Mouse (Mus musculus) heart, embryonic 16.5 days (tissue): ENCODE data around the gene Rgs7. TPM values are rescaled to one million over a fixed set of nuclear protein-coding genes. Genes with fewer than 3 reads are reported as not detected.

Experiments used
- ATAC-seq: fragments of 200-750 bp; cut with Nextera tagmentation; replicated peaks from 2 replicates; pipeline ENCODE4 v1.8.0; 2017; ENCODE audit warnings: moderate number of reproducible peaks; ENCODE audit not compliant: insufficient read depth, low FRiP score; ENCODE audit errors: extremely low read depth
- H3K27ac ChIP-seq: fragments of 300-500 bp; sonication (generic); 2 replicates; pipeline ENCODE4 v1.5.1; 2014; ENCODE audit warnings: mild to moderate bottlenecking, low read length, control low read depth, moderate library complexity
- H3K27me3 ChIP-seq: fragments of 300-500 bp; sonication (generic); 2 replicates; pipeline ENCODE4 v1.6.1; 2014; ENCODE audit warnings: low read length, mixed read lengths; ENCODE audit not compliant: control insufficient read depth, insufficient read depth
- H3K36me3 ChIP-seq: fragments of 300-500 bp; sonication (generic); 2 replicates; pipeline ENCODE4 v1.6.1; 2014; ENCODE audit not compliant: control insufficient read depth, insufficient read depth
- H3K4me1 ChIP-seq: fragments of 300-500 bp; sonication (generic); 2 replicates; pipeline ENCODE4 v1.6.1; 2014; ENCODE audit warnings: low read length, mixed read lengths; ENCODE audit not compliant: control insufficient read depth, insufficient read depth
- H3K4me2 ChIP-seq: fragments of 300-500 bp; sonication (generic); 2 replicates; pipeline ENCODE4 v1.6.1; 2014; ENCODE audit warnings: low read depth, mild to moderate bottlenecking, control low read depth, low read length
- H3K4me3 ChIP-seq: fragments of 300-500 bp; sonication (generic); 2 replicates; pipeline ENCODE4 v1.5.1; 2014; ENCODE audit warnings: mild to moderate bottlenecking, control low read depth, low read length
- H3K9ac ChIP-seq: fragments of 300-500 bp; sonication (generic); 2 replicates; pipeline ENCODE4 v1.6.1; 2014; ENCODE audit warnings: low read length, control low read depth
- H3K9me3 ChIP-seq: fragments of 300-500 bp; sonication (generic); replicated peaks from 2 replicates; pipeline ENCODE4 v1.6.1; 2016; ENCODE audit warnings: low read length; ENCODE audit not compliant: control insufficient read depth
- WGBS: fragments of 180-500 bp; shearing (Covaris S2); extraction: QIAGEN DNeasy Blood & Tissue Kit; methylation state at CpG from one replicate; pipeline ENCODE4 v1.1.7; 2014; 5-methylcytosine and 5-hydroxymethylcytosine counted together
- polyA plus RNA-seq: library from polyadenylated mRNA; unstranded; fragments of >200 nt; fragmentation: Nextera tagmentation; extraction: Ambion mirVana; gene quantifications from 2 replicates; pipeline ENCODE4 v1.2.1, GENCODE M21; 2015

Gene Rgs7
- polyA plus RNA-seq, 1 experiment from 2014 or later = 0.41 TPM

- Histone ChIP-seq H3K27me3 (no peaks in the 10 kb centered on the region), H3K27ac (no peak overlapping the region), H3K9me3 (no peaks in the 10 kb centered on the region), H3K4me2 (no peak overlapping the region), H3K4me3 (no peak overlapping the region), H3K36me3 (no peaks in the 10 kb centered on the region), H3K9ac (no peak overlapping the region), H3K4me1 (no peaks in the 10 kb centered on the region)
- ATAC-seq = no peak
- WGBS = 81% methylated on average over 4 of the region's 4 CpGs
Observed at GRCm38 (mm10) chr1:175069758-175070290, 422.5 kb downstream of the Rgs7 start.

DNA sequence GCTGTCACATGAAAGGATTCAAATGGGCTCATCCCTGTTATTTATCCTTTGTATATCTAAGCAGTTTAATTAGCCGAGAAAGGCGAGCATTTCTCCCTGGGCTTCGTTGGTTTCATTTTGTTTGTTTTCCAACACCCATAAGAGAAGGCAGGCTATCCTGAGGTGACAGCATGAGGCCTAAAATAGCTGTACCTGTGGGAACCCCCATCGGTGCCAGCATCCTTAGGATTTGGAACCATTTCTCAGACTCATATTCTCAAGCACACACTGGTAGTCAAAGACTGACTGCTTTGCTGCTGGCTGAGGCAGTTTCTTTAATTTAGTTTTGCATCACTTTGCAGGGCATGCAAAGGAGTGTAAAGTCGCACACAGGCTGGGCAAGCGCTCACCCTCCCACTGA, 443.2 kb downstream of the Rgs7 start:
- no peaks in the 10 kb centered on the region; the same call in 1 of the 2 replicates for H3K9me3 ChIP-seq
- no peak overlapping the region for H3K4me3 ChIP-seq
- no peaks in the 10 kb centered on the region for H3K27me3 ChIP-seq
- H3K36me3 ChIP-seq = no peaks in the 10 kb centered on the region
- no peak overlapping the region for H3K27ac ChIP-seq
- WGBS = 80% methylated on average over 6 of the region's 6 CpGs
- H3K4me1 ChIP-seq = no peaks in the 10 kb centered on the region
- ATAC-seq = no peak
- H3K4me2 ChIP-seq = no peak overlapping the region
- H3K9ac ChIP-seq = no peak overlapping the region

DNA sequence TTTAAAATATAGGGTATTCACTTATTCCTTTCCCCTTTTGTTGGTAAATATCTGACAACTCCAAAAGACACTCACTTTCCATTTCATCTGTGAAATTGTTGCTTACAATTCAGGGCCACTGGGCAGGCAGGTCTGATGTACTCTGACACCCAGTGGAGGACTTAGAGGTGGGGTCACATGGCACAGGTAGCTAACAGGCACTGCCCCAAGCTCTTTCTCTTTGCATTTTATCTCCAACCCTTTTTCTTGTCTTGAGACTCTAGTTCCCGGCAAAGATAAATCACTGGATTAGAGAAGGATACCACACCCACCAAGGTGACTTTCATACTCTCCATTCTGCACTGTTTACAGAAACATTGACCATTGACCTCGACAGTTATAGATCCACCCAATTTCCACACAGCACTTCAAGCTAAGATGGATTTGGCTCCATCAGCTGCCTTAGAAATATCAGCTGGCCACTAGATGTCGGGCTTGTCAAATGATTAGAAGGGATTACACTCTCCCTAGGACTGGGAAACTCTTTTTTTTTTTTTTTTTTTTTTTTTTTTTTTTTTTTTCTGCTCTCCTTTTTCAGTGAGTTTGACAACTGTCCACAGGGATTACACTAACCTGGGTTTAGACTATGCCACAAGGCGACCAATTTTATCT, 451.0 kb downstream of the Rgs7 start:
- no peak overlapping the region for H3K4me3 ChIP-seq
- no peaks in the 10 kb centered on the region for H3K27me3 ChIP-seq
- no peak overlapping the region for H3K4me2 ChIP-seq
- no peak overlapping the region for H3K9ac ChIP-seq
- no peaks in the 10 kb centered on the region for H3K9me3 ChIP-seq
- no peaks in the 10 kb centered on the region for H3K36me3 ChIP-seq
- H3K27ac ChIP-seq = no peak overlapping the region
- 51% methylated on average over 4 of the region's 4 CpGs for WGBS
- ATAC-seq = no peak
- H3K4me1 ChIP-seq = no peaks in the 10 kb centered on the region

- no peak overlapping the region for H3K4me2 ChIP-seq
- ATAC-seq = no peak
- H3K9me3 ChIP-seq = no peaks in the 10 kb centered on the region
- no peak overlapping the region for H3K4me3 ChIP-seq
- WGBS = 87% methylated on average over 4 of the region's 4 CpGs
- no peaks in the 10 kb centered on the region for H3K36me3 ChIP-seq
- no peak overlapping the region for H3K9ac ChIP-seq
- H3K27ac ChIP-seq = no peak overlapping the region
- no peaks in the 10 kb centered on the region for H3K4me1 ChIP-seq
- no peaks in the 10 kb centered on the region for H3K27me3 ChIP-seq
Observed at GRCm38 (mm10) chr1:175040038-175040437, 452.3 kb downstream of the Rgs7 start.

DNA sequence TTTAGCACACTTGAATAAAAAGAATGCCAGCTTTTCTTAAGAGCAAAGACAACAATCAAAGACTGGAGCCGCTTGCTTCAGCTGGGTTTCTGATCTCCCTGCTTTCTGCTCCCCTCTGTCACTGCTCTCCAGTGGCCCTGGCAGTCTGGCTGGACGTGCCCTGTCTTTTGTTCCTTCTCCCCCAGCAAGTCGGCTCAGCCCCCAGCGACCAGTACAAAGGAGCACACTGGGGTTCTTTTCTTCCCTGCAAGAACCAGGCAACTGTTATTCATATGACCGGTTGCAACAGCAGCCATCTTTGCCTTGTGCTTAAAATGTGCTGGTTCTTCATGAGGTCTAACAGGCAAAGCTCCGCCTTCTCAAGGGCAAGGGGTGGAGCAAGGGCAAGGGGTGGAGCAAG, 452.7 kb downstream of the Rgs7 start:
- Histone ChIP-seq H3K9ac (no peak overlapping the region), H3K36me3 (no peaks in the 10 kb centered on the region), H3K27ac (no peak overlapping the region), H3K9me3 (no peaks in the 10 kb centered on the region), H3K4me2 (no peak overlapping the region), H3K4me1 (no peaks in the 10 kb centered on the region), H3K27me3 (no peaks in the 10 kb centered on the region), H3K4me3 (no peak overlapping the region)
- no peak for ATAC-seq
- 57% methylated on average over 6 of the region's 6 CpGs for WGBS

DNA sequence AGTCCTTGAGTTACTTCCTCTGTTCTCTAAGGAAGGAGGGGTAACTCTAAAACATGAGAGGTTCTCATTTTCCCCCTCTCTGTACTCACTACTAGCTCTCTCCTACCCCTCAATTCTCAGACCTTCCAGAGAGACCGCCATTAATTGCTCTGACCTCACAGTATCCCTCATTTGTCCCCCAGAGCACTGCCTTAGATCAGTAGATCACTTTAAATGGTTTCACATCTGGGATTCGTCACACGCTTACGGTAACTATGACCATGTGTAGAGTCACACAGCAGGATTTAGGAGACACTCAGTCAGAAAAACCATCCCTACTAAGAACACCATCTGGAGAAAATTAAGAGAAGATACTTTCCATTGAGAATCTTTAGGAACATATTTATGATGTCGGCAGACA, 456.8 kb downstream of the Rgs7 start:
- WGBS = 85% methylated on average over 5 of the region's 5 CpGs
- no peaks in the 10 kb centered on the region for H3K4me1 ChIP-seq
- no peak overlapping the region for H3K4me2 ChIP-seq
- H3K4me3 ChIP-seq = no peak overlapping the region
- no peaks in the 10 kb centered on the region for H3K27me3 ChIP-seq
- no peak for ATAC-seq
- no peaks in the 10 kb centered on the region for H3K36me3 ChIP-seq
- H3K9ac ChIP-seq = no peak overlapping the region
- H3K27ac ChIP-seq = no peak overlapping the region
- no peaks in the 10 kb centered on the region for H3K9me3 ChIP-seq

DNA sequence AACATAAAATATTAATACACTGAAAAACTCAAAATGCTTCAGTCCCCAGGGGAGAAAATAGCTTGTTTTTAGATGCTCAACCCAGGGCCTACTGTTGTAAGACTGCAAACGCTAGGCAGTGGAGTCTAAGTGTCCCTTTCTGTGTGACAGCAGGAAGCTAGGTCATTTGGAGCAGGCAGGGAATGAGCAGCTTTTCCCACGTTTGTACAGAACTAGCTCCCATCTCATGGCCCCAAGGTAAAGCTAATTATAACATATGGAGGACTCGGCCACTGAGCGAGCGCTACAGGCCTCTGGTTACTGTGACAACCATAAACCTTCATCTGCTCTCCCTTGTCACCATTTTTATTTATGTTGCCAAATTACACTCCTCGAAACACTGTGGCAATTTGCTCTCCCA, 460.3 kb downstream of the Rgs7 start:
- 51% methylated on average over 6 of the region's 6 CpGs for WGBS
- no peak overlapping the region for H3K4me2 ChIP-seq
- H3K36me3 ChIP-seq = no peaks in the 10 kb centered on the region
- no peak overlapping the region for H3K27ac ChIP-seq
- no peak overlapping the region for H3K4me3 ChIP-seq
- H3K9me3 ChIP-seq = no peaks in the 10 kb centered on the region
- H3K9ac ChIP-seq = no peak overlapping the region
- no peaks in the 10 kb centered on the region for H3K4me1 ChIP-seq
- no peaks in the 10 kb centered on the region for H3K27me3 ChIP-seq
- ATAC-seq = no peak

DNA sequence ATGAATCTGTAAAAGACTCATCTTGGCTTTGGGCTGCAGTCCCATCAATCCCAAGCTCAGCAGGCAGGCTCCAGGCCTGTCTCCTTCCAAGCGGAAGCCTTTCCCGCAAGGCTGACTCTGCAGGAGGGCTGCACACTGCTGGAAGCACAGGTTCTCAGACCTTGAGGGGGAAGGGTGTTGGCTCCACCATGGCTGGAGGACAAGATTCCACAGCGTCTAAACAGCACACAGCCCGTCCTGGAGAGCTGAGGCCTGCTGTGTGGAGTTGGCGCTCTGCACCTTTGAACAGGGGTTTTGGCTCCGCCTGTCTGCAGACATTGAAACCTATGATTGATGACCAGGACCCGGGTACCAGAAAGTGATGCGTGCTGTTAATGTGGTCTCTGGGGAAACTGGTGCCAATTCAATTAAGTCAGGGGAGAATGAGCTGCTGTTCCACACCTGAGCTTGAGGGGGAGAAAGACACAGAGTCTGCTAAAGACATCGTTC, 463.5 kb downstream of the Rgs7 start:
- no peak for ATAC-seq
- 19% methylated on average over 9 of the region's 9 CpGs for WGBS

DNA sequence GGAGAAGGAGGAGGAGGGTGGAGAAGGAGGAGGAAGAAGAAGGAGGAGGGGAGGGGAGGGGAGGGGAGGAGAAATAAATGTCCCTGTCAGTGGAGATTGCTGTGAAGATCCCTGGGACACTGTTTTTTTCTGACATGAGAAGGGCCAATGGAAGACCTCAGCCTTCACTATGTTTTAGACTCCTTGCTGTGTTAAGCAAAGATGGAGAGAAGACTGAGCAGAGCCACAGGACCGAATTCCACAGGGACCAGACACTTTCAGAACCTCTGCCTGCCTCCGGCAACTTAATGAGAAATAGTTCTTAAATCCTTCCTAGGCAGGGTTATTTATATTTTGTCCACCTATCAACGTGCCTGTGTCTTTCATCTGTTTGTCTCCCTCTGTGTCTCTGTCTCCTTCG, 464.0 kb downstream of the Rgs7 start:
- no peak overlapping the region for H3K27ac ChIP-seq
- ATAC-seq = no peak
- no peak overlapping the region for H3K9ac ChIP-seq
- no peaks in the 10 kb centered on the region for H3K4me1 ChIP-seq
- no peaks in the 10 kb centered on the region for H3K36me3 ChIP-seq
- no peaks in the 10 kb centered on the region for H3K9me3 ChIP-seq
- no peak overlapping the region for H3K4me2 ChIP-seq
- H3K4me3 ChIP-seq = no peak overlapping the region
- WGBS = 21% methylated on average over 4 of the region's 4 CpGs
- H3K27me3 ChIP-seq = no peaks in the 10 kb centered on the region

More for the DNA sequence above, 463.5 kb downstream of the Rgs7 start:
- Histone ChIP-seq H3K27me3 (no peaks in the 10 kb centered on the region), H3K4me3 (no peak overlapping the region), H3K4me2 (no peak overlapping the region), H3K9me3 (no peaks in the 10 kb centered on the region), H3K27ac (no peak overlapping the region), H3K36me3 (no peaks in the 10 kb centered on the region), H3K9ac (no peak overlapping the region), H3K4me1 (no peaks in the 10 kb centered on the region)
